Mouse (Mus musculus): ENCODE measurements at regions not wholly inside any gene's neighbourhood (a gene's known extent, or its start where the extent isn't known, plus 50 kb on each side); places are given as distances from the start of the nearest gene placed in this dataset.

- no peak for DNase-seq
Measured at GRCm38 (mm10) chr12:39952854-39953253, 85.0 kb downstream of the Arl4a start.

GRCm38 (mm10) chr12:39951911-39952310, 85.9 kb downstream of the Arl4a start:
- DNase-seq, result peak; percentile 88

- DNase-seq, result no peak
Measured at GRCm38 (mm10) chr12:39950270-39950801, 87.5 kb downstream of the Arl4a start.

GRCm38 (mm10) chr12:39942910-39943309, 94.9 kb downstream of the Arl4a start:
- no peak for DNase-seq

- no peak for DNase-seq
Measured at GRCm38 (mm10) chr12:39941162-39941561, 96.7 kb downstream of the Arl4a start.

GRCm38 (mm10) chr12:39939017-39939416, 98.8 kb downstream of the Arl4a start:
- no peak for DNase-seq

- DNase-seq, result no peak
Measured at GRCm38 (mm10) chr12:39938211-39938610, 99.6 kb downstream of the Arl4a start.

- DNase-seq, result no peak
Measured at GRCm38 (mm10) chr12:39936331-39936730, 101.5 kb downstream of the Arl4a start.

- DNase-seq, result no peak
Measured at GRCm38 (mm10) chr12:39935775-39936174, 102.0 kb downstream of the Arl4a start.

- no peak for DNase-seq
Measured at GRCm38 (mm10) chr12:39934877-39935276, 102.9 kb downstream of the Arl4a start.

GRCm38 (mm10) chr12:39931251-39931650, 106.6 kb downstream of the Arl4a start:
- DNase-seq, result no peak

GRCm38 (mm10) chr12:39927902-39928301, 109.9 kb downstream of the Arl4a start:
- DNase-seq, result no peak

GRCm38 (mm10) chr12:39927014-39927413, 110.8 kb downstream of the Arl4a start:
- peak; percentile 91 for DNase-seq

- DNase-seq, result no peak
Measured at GRCm38 (mm10) chr12:39921481-39921880, 116.3 kb downstream of the Arl4a start.

GRCm38 (mm10) chr12:39920466-39920913, 117.3 kb downstream of the Arl4a start:
- DNase-seq, result peak; percentile 94

- no peak for DNase-seq
Measured at GRCm38 (mm10) chr12:39919909-39920308, 117.9 kb downstream of the Arl4a start.

- DNase-seq, result no peak
Measured at GRCm38 (mm10) chr12:39888493-39888892, 149.3 kb downstream of the Arl4a start.

GRCm38 (mm10) chr12:39885366-39885765, 152.5 kb downstream of the Arl4a start:
- DNase-seq, result no peak

- no peak for DNase-seq
Measured at GRCm38 (mm10) chr12:39880309-39880708, 157.5 kb downstream of the Arl4a start.

- no peak for DNase-seq
Measured at GRCm38 (mm10) chr12:39873917-39874316, 163.9 kb downstream of the Arl4a start.

- DNase-seq, result no peak
Measured at GRCm38 (mm10) chr12:39861797-39862196, 176.0 kb downstream of the Arl4a start.

- DNase-seq, result no peak
Measured at GRCm38 (mm10) chr12:39851610-39852009, 186.2 kb downstream of the Arl4a start.

- DNase-seq, result no peak
Measured at GRCm38 (mm10) chr12:39849346-39850058, 188.3 kb downstream of the Arl4a start.

- DNase-seq, result no peak
Measured at GRCm38 (mm10) chr12:39840615-39841014, 197.2 kb downstream of the Arl4a start.

GRCm38 (mm10) chr12:39840179-39840578, 197.6 kb downstream of the Arl4a start:
- DNase-seq, result peak; percentile 74

All from heart, adult 11 months (tissue).